Mouse (Mus musculus) liver, embryonic 14.5 days (tissue): ENCODE measurements around the gene Slc5a12. TPM values are rescaled to one million over a fixed set of nuclear protein-coding genes. Genes with fewer than 3 reads are reported as not detected.

ENCODE experiments used
- ATAC-seq: fragments of 200-750 bp; cut with Nextera tagmentation; 2 replicates; pipeline ENCODE4 v1.8.0; 2017; ENCODE audit warnings: moderate number of reproducible peaks, mild to moderate bottlenecking, moderate library complexity; ENCODE audit not compliant: insufficient read depth
- DNase-seq, 3 experiments: peaks; one replicate each; pipeline ENCODE4 v3.0.0-alpha.2; 2012 to 2013; ENCODE audit warnings: low read depth in 3 of 3, low spot score in 3 of 3
- H3K27ac ChIP-seq: fragments of 300-500 bp; sonication (generic); 2 replicates; pipeline ENCODE4 v1.5.1; 2014; ENCODE audit warnings: moderate library complexity, mild to moderate bottlenecking, control low read depth, inconsistent platforms
- H3K27me3 ChIP-seq: fragments of 300-500 bp; sonication (generic); 2 replicates; pipeline ENCODE4 v1.6.1; 2014; ENCODE audit warnings: mild to moderate bottlenecking, low read length, moderate library complexity; ENCODE audit not compliant: control insufficient read depth, insufficient read depth
- H3K36me3 ChIP-seq: fragments of 300-500 bp; sonication (generic); replicated peaks from 2 replicates; pipeline ENCODE4 v1.6.1; 2014; ENCODE audit warnings: low read depth; ENCODE audit not compliant: control insufficient read depth, insufficient read depth
- H3K4me1 ChIP-seq, 2 experiments: fragments of 200-500 bp in 1 of 2; fragments of 300-500 bp in 1 of 2; sonication (generic) in 1 of 2; replicated peaks; 2 replicates each; pipeline ENCODE4 v1.6.1; 2012 to 2014; ENCODE audit warnings: antibody characterized with exemption in 1 of 2, inconsistent platforms in 1 of 2, low read length in 1 of 2; ENCODE audit not compliant: control insufficient read depth in 2 of 2, insufficient read depth in 2 of 2
- H3K4me2 ChIP-seq: fragments of 300-500 bp; sonication (generic); 2 replicates; pipeline ENCODE4 v1.6.1; 2014; ENCODE audit warnings: low read depth, mild to moderate bottlenecking, control low read depth, moderate library complexity
- H3K4me3 ChIP-seq, 2 experiments: fragments of 200-500 bp in 1 of 2; fragments of 300-500 bp in 1 of 2; sonication (generic) in 1 of 2; 2 replicates each; pipeline ENCODE4 v1.5.1; 2012 to 2014; ENCODE audit warnings: low read depth in 2 of 2, low read length in 2 of 2, mild to moderate bottlenecking in 2 of 2, control low read depth in 1 of 2, inconsistent platforms in 1 of 2, moderate library complexity in 1 of 2; ENCODE audit not compliant: insufficient read depth in 1 of 2
- H3K9ac ChIP-seq: fragments of 300-500 bp; sonication (generic); replicated peaks from 2 replicates; pipeline ENCODE4 v1.6.1; 2014; ENCODE audit warnings: mild to moderate bottlenecking, control low read depth, moderate library complexity
- H3K9me3 ChIP-seq: fragments of 300-500 bp; sonication (generic); 2 replicates; pipeline ENCODE4 v1.6.1; 2016; ENCODE audit warnings: low read length, mixed read lengths; ENCODE audit not compliant: control insufficient read depth
- CTCF ChIP-seq: IDR thresholded peaks from 2 replicates; pipeline ENCODE4 v1.5.1; 2016; ENCODE audit warnings: antibody characterized with exemption, low read depth, control low read depth
- EP300 ChIP-seq: IDR thresholded peaks from 2 replicates; pipeline ENCODE4 v1.6.1; 2016; ENCODE audit warnings: antibody characterized with exemption, low read depth
- WGBS: fragments of 180-500 bp; shearing (Covaris S2); extraction: QIAGEN DNeasy Blood & Tissue Kit; methylation state at CpG from one replicate; pipeline ENCODE4 v1.1.7; 2014; ENCODE audit not compliant: insufficient replicate concordance; 5-methylcytosine and 5-hydroxymethylcytosine counted together
- polyA plus RNA-seq, 2 experiments: library from polyadenylated mRNA; depleted of rRNA in 1 of 2; stranded (reverse) in 1 of 2; unstranded in 1 of 2; fragments of >200 nt; fragmentation: Nextera tagmentation in 1 of 2; extraction: Ambion mirVana in 1 of 2; gene quantifications; 2 replicates each; pipeline versions ENCODE4 v1.2.1 to v1.2.3; 2012 to 2014

The Slc5a12 gene
- polyA plus RNA-seq (2012; rRNA removed) (not detected in 2 replicates), polyA plus RNA-seq (2014; fragmentation: Nextera tagmentation; extraction: Ambion mirVana) (not detected in 2 replicates)

DNA sequence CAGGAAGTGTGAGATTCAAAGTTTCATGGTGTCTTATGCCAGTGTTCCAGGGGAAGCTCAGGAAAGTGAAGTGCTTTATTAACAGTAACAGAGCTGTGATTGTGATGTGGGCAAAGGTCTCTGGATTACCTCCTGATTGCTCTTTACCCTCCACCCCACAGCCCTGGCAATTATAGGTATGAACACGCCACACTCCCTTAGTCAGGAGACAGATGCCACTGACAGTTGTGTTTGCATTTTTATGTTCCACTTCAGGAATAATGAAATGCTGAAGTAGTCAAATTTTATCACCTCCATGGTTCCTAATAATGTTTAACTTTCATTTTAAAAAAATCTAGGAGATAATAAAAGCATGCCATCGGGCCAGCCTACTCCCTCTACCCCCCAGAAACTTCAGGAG lies at the start of gene Slc5a12:
Gene Slc5a12, plus strand, starts transcription at position 367 of the 400 bp plus-strand sequence.
- no peak within 1 kb of the TSS for H3K9ac ChIP-seq
- ATAC-seq (no peak), DNase-seq (no peak)
- 39% methylated on average over 2 of the region's 2 CpGs for WGBS
- H3K27me3 ChIP-seq: no peaks in the 10 kb centered on the region
- no peaks in the 10 kb centered on the region for H3K4me1 ChIP-seq
- H3K36me3 ChIP-seq: no peaks in the 10 kb centered on the region
- no peak within 1 kb of the TSS for H3K4me3 ChIP-seq
- no peak within 1 kb of the TSS for H3K27ac ChIP-seq
- no peaks in the 10 kb centered on the region for H3K9me3 ChIP-seq
- TF ChIP-seq EP300 (no peak), CTCF (no peak)
- no peak within 1 kb of the TSS for H3K4me2 ChIP-seq

DNA sequence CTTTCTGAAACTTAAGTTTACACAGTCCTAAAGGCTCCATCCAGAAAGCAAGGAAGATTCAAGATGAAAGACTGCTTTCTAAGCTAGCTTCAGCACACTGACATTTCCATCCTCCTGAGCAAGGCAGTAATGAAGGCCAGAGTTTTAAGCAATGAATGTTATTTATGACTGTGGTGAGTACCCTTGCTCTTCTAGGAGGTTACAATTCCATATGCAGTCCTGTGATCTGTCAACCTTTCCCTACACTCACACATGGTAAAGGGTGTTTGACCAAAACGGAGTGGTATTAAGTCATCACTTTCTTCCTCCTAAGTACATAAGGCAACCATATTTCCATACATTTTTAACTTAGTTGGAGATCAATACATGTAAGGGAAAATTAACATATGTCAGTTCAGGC lies 41.0 kb upstream of the Slc5a12 start:
- Histone ChIP-seq H3K9me3 (no peaks in the 10 kb centered on the region), H3K27ac (no peak overlapping the region), H3K4me1 (no peaks in the 10 kb centered on the region), H3K27me3 (no peaks in the 10 kb centered on the region), H3K9ac (no peak overlapping the region), H3K36me3 (no peaks in the 10 kb centered on the region), H3K4me3 (no peak overlapping the region), H3K4me2 (no peak overlapping the region)
- 72% methylated on average over 1 of the region's 1 CpGs for WGBS
- no peak for ATAC-seq
- no peak for DNase-seq
- TF ChIP-seq CTCF (no peak), EP300 (no peak)

DNA sequence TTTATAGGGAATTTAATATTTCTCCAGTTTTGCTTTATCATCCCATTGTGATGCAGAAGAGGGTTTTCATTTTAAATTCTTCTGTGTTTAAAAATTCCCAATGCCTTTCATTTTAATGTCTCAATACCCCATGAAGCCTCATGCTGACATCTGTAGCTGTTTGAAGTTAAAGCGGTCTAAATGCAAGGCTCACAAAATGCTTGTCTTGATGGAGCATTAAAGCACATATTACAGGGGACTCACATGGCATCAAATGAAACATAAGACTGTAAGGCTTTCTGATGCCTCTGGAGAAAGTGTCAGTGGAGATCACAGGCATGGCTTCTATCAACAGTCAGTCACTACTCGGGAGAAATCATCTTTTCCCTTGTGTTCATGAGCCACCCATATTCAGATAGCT lies 34.5 kb upstream of the Slc5a12 start:
- 44% methylated on average over 2 of the region's 2 CpGs for WGBS
- Histone ChIP-seq H3K27ac (no peak overlapping the region), H3K27me3 (no peaks in the 10 kb centered on the region), H3K9ac (no peak overlapping the region), H3K4me1 (no peaks in the 10 kb centered on the region), H3K9me3 (no peaks in the 10 kb centered on the region), H3K4me2 (no peak overlapping the region), H3K4me3 (no peak overlapping the region), H3K36me3 (no peaks in the 10 kb centered on the region)
- no peak for TF ChIP-seq CTCF
- no peak for TF ChIP-seq EP300
- ATAC-seq (no peak), DNase-seq (no peak)

DNA sequence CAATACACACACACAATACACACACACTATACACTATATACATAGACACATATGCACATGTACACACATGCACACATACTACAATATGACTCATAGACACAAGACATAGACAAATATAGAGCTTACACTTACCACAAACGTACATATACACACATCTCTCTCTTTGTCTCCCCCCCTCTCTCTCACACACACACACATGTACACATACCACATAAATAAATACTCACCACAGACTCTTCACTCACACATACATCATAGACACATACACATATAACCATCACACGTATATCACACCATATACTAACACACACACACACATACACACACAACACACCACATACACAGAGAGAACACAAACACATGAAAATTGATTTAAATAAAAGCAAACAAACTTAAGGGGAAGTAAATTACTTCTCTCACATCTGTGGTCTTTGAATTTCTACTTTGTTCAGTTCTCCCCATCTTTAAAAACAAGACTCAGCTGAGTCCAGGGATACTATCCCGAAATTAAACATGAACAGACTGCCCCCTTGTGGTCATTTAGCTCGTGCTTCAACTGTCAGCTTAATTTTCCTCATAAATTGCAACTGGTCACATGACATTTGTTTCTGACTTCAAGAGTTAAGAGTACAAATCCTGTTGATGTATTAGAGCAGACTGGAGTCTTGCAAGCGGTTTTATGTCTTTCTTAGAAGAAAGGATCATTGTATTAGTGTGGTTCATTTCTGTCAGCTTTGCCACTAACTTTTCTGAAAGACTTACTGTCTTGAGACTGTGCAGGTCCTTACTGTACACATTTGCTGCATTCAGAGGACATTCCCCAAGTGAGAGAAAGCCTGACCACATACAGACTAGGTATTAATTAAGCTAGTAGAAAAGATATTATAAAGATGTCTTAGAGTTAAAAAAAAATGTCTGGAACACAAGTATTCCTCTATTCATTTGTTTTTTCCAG lies 32.1 kb upstream of the Slc5a12 start:
- 25% methylated on average over 5 of the region's 5 CpGs for WGBS
- ATAC-seq (no peak), DNase-seq (peak; percentile 4 to 17 (median 9))
- no peaks in the 10 kb centered on the region for H3K27me3 ChIP-seq
- H3K27ac ChIP-seq: no peak overlapping the region
- H3K9me3 ChIP-seq: no peaks in the 10 kb centered on the region
- H3K9ac ChIP-seq: no peak overlapping the region
- TF ChIP-seq EP300: no peak
- TF ChIP-seq CTCF: peak; percentile 52; the same call in 1 of the 2 replicates
- no peak overlapping the region for H3K4me3 ChIP-seq
- H3K4me1 ChIP-seq: no peaks in the 10 kb centered on the region
- H3K4me2 ChIP-seq: no peak overlapping the region
- H3K36me3 ChIP-seq: no peaks in the 10 kb centered on the region

DNA sequence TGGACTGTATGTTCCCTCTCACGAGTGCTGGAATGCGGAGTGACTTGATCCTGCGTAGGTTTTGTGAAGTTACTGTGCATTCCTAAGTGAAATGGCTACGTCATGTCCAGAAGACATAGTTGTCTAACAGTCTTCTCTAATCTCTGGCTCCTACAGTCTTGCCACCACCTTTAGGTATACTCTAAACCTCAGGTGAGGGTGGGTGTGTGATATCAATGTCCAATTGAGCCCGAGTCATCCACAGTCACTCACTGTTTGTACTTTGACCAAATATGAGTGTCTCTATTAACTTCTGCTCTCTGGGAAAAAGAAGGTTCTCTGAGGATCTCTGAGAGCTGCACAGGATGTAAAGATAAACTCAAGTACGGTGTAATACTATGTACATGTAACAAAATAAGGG lies 10.4 kb upstream of the Slc5a12 start:
- 56% methylated on average over 6 of the region's 6 CpGs for WGBS

More for the DNA sequence above, 10.4 kb upstream of the Slc5a12 start:
- H3K36me3 ChIP-seq: no peaks in the 10 kb centered on the region
- no peak overlapping the region for H3K9ac ChIP-seq
- H3K4me3 ChIP-seq: no peak overlapping the region
- H3K27me3 ChIP-seq: no peaks in the 10 kb centered on the region
- H3K4me1 ChIP-seq: no peaks in the 10 kb centered on the region
- TF ChIP-seq EP300 (no peak), CTCF (no peak)
- no peak for DNase-seq
- no peaks in the 10 kb centered on the region for H3K9me3 ChIP-seq
- ATAC-seq: no peak
- H3K4me2 ChIP-seq: no peak overlapping the region
- no peak overlapping the region for H3K27ac ChIP-seq
